Mouse (Mus musculus) macrophage (primary cell): Measurements from ENCODE around the gene Efcab1. TPM values are rescaled to one million over a fixed set of nuclear protein-coding genes. Genes with fewer than 3 reads are reported as not detected.
"Not testable (repeated sequence)": the region's sequence is repeated elsewhere in the genome, so short reads cannot be mapped to it uniquely, and the experiment has no call there.

Experiments
- H3K27ac ChIP-seq: fragments of 350-480 bp; formaldehyde crosslinking; 2 replicates; pipeline ENCODE4 v1.9.0; 2021
- H3K36me3 ChIP-seq: fragments of 350-480 bp; formaldehyde crosslinking; 2 replicates; pipeline ENCODE4 v1.9.0; 2021; ENCODE audit errors: inconsistent target
- H3K4me3 ChIP-seq: fragments of 350-480 bp; formaldehyde crosslinking; 2 replicates; pipeline ENCODE4 v1.9.0; 2021; ENCODE audit errors: inconsistent target
- H3K79me2 ChIP-seq: fragments of 350-480 bp; formaldehyde crosslinking; 2 replicates; pipeline ENCODE4 v1.9.0; 2021; ENCODE audit errors: inconsistent target
- WGBS: methylation state at CpG from one replicate; pipeline ENCODE4 v1.1.7; 2026; ENCODE audit warnings: inconsistent platforms; ENCODE audit not compliant: missing documents; 5-methylcytosine and 5-hydroxymethylcytosine counted together
- polyA plus RNA-seq: library from polyadenylated mRNA; stranded (reverse); fragments of 250-400 nt; gene quantifications from 3 replicates; pipeline ENCODE4 v1.2.4, GENCODE M21; 2018; ENCODE audit warnings: inconsistent platforms
- total RNA-seq, 78 experiments: library from RNA; depleted of rRNA; stranded (reverse); fragments of 250-400 nt; gene quantifications; 1 replicate in 9 of 78; 2 replicates in 24 of 78; 3 replicates in 43 of 78; 4 replicates in 2 of 78; pipeline ENCODE4 v1.2.4; 2018; ENCODE audit warnings: inconsistent platforms in 56 of 78

The Efcab1 gene
- total RNA-seq (2018; cell fraction: chromatin; rRNA removed) = not detected
- not detected for total RNA-seq (2018; cell fraction: cytosol; rRNA removed)
- total RNA-seq (2018; cell fraction: nucleus; rRNA removed) = not detected
- not detected in 3 replicates for polyA plus RNA-seq

GRCm38 (mm10) chr16:14906393-14907100, at the start of gene Efcab1:
TSS of gene Efcab1 (plus strand) at chr16:14906606.
- WGBS = 29% methylated on average over 15 of the region's 15 CpGs
- Histone ChIP-seq H3K79me2 (no peaks in the 10 kb centered on the region), H3K4me3 (no peak within 1 kb of the TSS), H3K27ac (no peak within 1 kb of the TSS), H3K36me3 (no peaks in the 10 kb centered on the region)

DNA sequence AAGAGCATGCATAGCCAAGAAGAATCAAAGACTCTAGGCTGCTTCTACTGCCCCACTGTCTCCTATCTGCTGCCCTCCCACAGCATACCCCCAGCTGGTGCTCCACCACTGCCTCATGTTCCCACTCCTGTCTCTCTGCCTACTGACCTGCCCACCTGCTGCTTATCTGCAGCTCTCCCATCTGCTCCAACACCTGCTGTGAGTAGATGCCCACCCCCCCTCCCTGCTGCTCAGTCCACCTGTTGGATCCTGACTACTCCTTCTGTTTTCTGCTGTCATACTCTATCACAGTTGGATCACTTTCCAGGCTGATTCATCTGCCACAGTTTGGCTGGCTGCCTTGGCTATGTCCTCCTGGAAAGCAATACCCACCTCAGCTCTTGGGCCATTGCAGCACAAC, 47.0 kb upstream of the Efcab1 start:
- H3K4me3 ChIP-seq = no peak overlapping the region
- H3K36me3 ChIP-seq = no peaks in the 10 kb centered on the region
- H3K27ac ChIP-seq = no peak overlapping the region
- no peaks in the 10 kb centered on the region for H3K79me2 ChIP-seq

- no peaks in the 10 kb centered on the region for H3K36me3 ChIP-seq
- WGBS = 43% methylated on average over 2 of the region's 2 CpGs
- no peaks in the 10 kb centered on the region for H3K79me2 ChIP-seq
- H3K27ac ChIP-seq = no peak overlapping the region
- H3K4me3 ChIP-seq = no peak overlapping the region
Measured at GRCm38 (mm10) chr16:14884916-14885315, 21.5 kb upstream of the Efcab1 start.

GRCm38 (mm10) chr16:14885372-14885771, 21.0 kb upstream of the Efcab1 start:
- Histone ChIP-seq H3K4me3 (no peak overlapping the region), H3K36me3 (no peaks in the 10 kb centered on the region), H3K27ac (no peak overlapping the region), H3K79me2 (no peaks in the 10 kb centered on the region)
- 81% methylated on average over 1 of the region's 1 CpGs for WGBS

DNA sequence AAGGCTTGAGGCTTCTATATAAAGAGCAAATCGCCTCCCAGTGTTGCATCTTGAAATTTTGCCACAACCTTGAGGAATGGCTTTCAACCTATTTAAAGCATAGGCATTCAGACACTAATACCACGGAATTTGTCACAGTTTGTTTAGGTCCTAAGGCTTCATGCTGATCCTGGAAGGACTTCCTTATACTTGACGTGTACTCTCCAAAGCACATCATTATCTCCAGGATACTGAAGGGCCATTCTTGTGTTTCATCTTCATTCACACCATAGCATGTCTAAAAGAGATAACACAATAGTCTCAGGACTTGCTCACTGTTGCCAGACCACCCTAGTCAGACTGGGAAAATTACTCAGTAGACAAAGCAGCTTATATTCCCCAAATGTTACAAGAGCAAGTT, 13.9 kb upstream of the Efcab1 start:
- no peaks in the 10 kb centered on the region for H3K79me2 ChIP-seq
- WGBS = 76% methylated on average over 3 of the region's 3 CpGs
- no peak overlapping the region for H3K27ac ChIP-seq
- H3K36me3 ChIP-seq = no peaks in the 10 kb centered on the region
- H3K4me3 ChIP-seq = no peak overlapping the region

- 35% methylated on average over 4 of the region's 4 CpGs for WGBS
- Histone ChIP-seq H3K27ac (no peak overlapping the region), H3K4me3 (no peak overlapping the region), H3K36me3 (no peaks in the 10 kb centered on the region), H3K79me2 (no peaks in the 10 kb centered on the region)
Measured at GRCm38 (mm10) chr16:14893864-14894263, 12.5 kb upstream of the Efcab1 start.

DNA sequence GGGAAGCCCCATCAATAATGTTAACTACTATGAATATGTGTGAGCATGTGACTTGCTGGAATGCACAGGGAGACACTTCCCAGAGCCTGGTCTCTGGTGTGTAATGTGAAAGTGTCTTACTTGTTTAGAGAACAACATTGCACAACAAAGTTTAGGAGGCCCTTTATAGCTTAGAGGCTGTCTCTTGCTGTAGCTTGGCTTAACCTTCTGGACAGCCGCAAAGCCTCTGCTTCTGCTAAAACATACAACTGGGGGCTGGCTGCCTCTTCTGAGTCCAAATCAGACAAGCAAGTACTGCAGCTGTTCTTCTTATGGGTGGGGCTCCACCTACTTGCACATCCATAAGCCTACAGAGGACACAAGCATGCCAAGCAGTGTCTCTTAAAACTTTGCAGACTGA, 11.7 kb upstream of the Efcab1 start:
- H3K4me3 ChIP-seq = no peak overlapping the region

DNA sequence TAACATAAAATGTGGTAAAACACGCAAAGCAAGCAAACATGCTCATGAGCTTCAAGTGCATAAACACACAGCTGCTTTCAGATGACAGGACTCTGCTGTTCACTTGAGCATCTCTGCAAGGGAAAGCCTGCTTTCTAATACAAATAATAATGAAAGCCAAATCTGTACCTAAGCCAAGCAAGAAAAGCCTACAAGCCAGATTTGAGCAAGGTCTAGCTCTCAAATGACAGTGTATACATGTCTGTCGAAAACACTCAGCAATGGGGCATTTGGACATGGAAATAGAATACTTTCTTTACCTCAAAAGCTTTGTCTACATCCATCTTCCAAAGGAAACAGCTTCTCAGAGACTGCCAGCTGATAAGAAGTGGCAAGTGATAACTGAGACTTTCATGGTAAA, 10.9 kb upstream of the Efcab1 start:
- Histone ChIP-seq H3K79me2 (no peaks in the 10 kb centered on the region), H3K4me3 (no peak overlapping the region), H3K36me3 (no peaks in the 10 kb centered on the region), H3K27ac (no peak overlapping the region)
- WGBS = 58% methylated on average over 2 of the region's 2 CpGs

More for the DNA sequence above, 11.7 kb upstream of the Efcab1 start:
- Histone ChIP-seq H3K79me2 (no peaks in the 10 kb centered on the region), H3K36me3 (no peaks in the 10 kb centered on the region), H3K27ac (no peak overlapping the region)
- 77% methylated on average over 1 of the region's 1 CpGs for WGBS

DNA sequence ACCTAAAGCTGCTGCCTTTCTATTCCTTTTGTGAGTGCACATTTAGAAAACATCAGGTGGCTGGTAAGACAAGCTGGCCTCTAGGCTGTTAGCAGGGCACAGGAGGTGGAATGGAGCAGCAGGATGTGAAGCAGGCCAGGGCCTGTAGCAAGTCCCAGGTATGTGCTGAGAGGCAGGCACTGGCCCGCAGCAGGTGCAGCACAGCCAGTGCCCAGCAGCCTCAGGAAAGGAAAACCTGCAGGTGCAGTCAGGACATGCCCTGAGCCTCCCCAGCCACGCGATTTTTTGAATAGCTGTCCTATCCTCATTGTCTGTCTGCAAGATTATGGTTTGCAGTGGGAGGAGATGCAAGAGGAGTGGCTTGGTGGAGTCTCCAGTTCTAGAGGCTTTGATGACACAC, 24.3 kb downstream of the Efcab1 start:
- H3K36me3 ChIP-seq, H3K4me3 ChIP-seq, H3K79me2 ChIP-seq, H3K27ac ChIP-seq: not testable (repeated sequence)
- 86% methylated on average over 1 of the region's 3 CpGs for WGBS

GRCm38 (mm10) chr16:14936478-14937166, 30.2 kb downstream of the Efcab1 start:
- H3K79me2 ChIP-seq = not testable (repeated sequence)

GRCm38 (mm10) chr16:14939552-14939951, 33.1 kb downstream of the Efcab1 start:
- H3K4me3 ChIP-seq = no peak overlapping the region
- no peak overlapping the region for H3K27ac ChIP-seq
- H3K79me2 ChIP-seq = no peaks in the 10 kb centered on the region
- WGBS = 72% methylated on average over 1 of the region's 1 CpGs
- H3K36me3 ChIP-seq = no peaks in the 10 kb centered on the region

More at GRCm38 (mm10) chr16:14936478-14937166, 30.2 kb downstream of the Efcab1 start:
- H3K27ac ChIP-seq, H3K4me3 ChIP-seq, H3K36me3 ChIP-seq: not testable (repeated sequence)
- WGBS = 73% methylated on average over 3 of the region's 7 CpGs

- 62% methylated on average over 1 of the region's 1 CpGs for WGBS
- no peak overlapping the region for H3K27ac ChIP-seq
- H3K4me3 ChIP-seq = no peak overlapping the region
- no peaks in the 10 kb centered on the region for H3K79me2 ChIP-seq
- H3K36me3 ChIP-seq = no peaks in the 10 kb centered on the region
Measured at GRCm38 (mm10) chr16:14939994-14940715, 33.7 kb downstream of the Efcab1 start.

- Histone ChIP-seq H3K27ac (no peak overlapping the region), H3K79me2 (no peaks in the 10 kb centered on the region), H3K4me3 (no peak overlapping the region), H3K36me3 (no peaks in the 10 kb centered on the region)
- WGBS = 30% methylated on average over 3 of the region's 3 CpGs
Measured at GRCm38 (mm10) chr16:14940898-14941297, 34.5 kb downstream of the Efcab1 start.

DNA sequence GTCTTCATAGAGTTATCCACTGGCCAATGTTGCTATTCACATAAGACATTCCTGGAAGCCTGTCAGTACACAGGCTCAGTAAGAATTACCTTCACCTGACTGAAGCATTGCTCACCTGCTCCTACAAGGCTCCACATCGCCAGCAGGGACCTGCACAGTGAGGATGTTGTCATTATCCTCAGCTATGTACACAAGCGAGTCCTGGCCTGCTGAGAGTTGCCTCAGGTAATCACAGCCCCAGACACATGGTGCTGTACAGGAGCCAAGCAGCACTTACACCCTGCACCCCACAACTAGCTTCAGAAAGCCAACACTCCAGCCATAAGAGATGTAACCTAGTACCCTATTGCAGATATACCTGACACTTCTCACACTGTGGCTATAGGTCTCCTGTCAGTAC, 37.1 kb downstream of the Efcab1 start:
- no peak overlapping the region for H3K4me3 ChIP-seq
- no peaks in the 10 kb centered on the region for H3K79me2 ChIP-seq
- 93% methylated on average over 2 of the region's 2 CpGs for WGBS
- no peaks in the 10 kb centered on the region for H3K36me3 ChIP-seq
- H3K27ac ChIP-seq = no peak overlapping the region

DNA sequence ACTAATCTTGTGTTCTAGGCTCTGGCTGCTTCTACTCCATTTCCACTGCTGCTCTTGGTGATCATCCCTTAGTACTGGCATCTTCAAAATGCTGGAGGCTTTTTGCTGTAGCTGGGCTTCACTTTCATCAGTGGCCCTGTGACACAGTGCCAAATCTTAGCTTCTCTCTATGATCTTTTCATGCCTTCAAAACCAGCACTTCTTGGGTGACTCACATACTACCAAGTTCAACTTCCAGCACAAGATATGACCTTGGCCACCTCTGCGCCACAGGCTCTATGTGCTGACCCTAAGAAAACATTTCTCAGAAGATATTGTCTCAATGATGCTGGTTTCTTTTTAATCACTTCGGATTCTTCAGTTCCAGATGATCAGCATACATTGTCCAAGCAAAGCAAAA, 41.2 kb downstream of the Efcab1 start:
- 96% methylated on average over 2 of the region's 2 CpGs for WGBS
- H3K36me3 ChIP-seq, H3K4me3 ChIP-seq: not testable (repeated sequence)

More for the DNA sequence above, 41.2 kb downstream of the Efcab1 start:
- H3K27ac ChIP-seq, H3K79me2 ChIP-seq: not testable (repeated sequence)
